Mouse (Mus musculus) small intestine, adult 2 months (tissue): ENCODE measurements at regions not wholly inside any gene's neighbourhood (a gene's known extent, or its start where the extent isn't known, plus 50 kb on each side); places are given as distances from the start of the nearest gene placed in this dataset.

Experiments used
- H3K27ac ChIP-seq: fragments of 200-500 bp; 2 replicates; pipeline ENCODE4 v1.5.1; 2012; ENCODE audit warnings: low read depth, low read length, control low read depth, inconsistent platforms; ENCODE audit not compliant: insufficient read depth
- H3K27me3 ChIP-seq: fragments of 200-500 bp; 2 replicates; pipeline ENCODE4 v1.6.1; 2012; ENCODE audit warnings: mild to moderate bottlenecking, moderate library complexity, low read length, inconsistent platforms; ENCODE audit not compliant: control insufficient read depth, insufficient read depth
- H3K36me3 ChIP-seq: fragments of 200-500 bp; 2 replicates; pipeline ENCODE4 v1.6.1; 2012; ENCODE audit warnings: mild to moderate bottlenecking, low read length, control low read depth, inconsistent platforms; ENCODE audit not compliant: control insufficient read depth, insufficient read depth
- H3K4me1 ChIP-seq: fragments of 200-500 bp; 2 replicates; pipeline ENCODE4 v1.6.1; 2012; ENCODE audit warnings: low read length, inconsistent platforms, mixed read lengths; ENCODE audit not compliant: control insufficient read depth, insufficient read depth, insufficient read length
- H3K4me3 ChIP-seq: fragments of 200-500 bp; 2 replicates; pipeline ENCODE4 v1.5.1; 2012; ENCODE audit warnings: low read depth, mild to moderate bottlenecking, control low read depth, inconsistent platforms, low read length, moderate library complexity
- CTCF ChIP-seq: fragments of 200-500 bp; IDR thresholded peaks from 2 replicates; pipeline ENCODE4 v1.5.1; 2012; ENCODE audit warnings: low read depth, mild to moderate bottlenecking, control low read depth, inconsistent platforms, low read length, moderate library complexity, mixed read lengths; ENCODE audit not compliant: insufficient replicate concordance, insufficient read length; ENCODE audit errors: extremely low read depth
- POLR2A ChIP-seq: fragments of 200-500 bp; IDR thresholded peaks from 2 replicates; pipeline ENCODE4 v1.6.1; 2012; ENCODE audit warnings: low read depth, mild to moderate bottlenecking, control low read depth, inconsistent platforms, low read length, moderate library complexity
- WGBS: fragments of 180-500 bp; shearing (Covaris S2); methylation state at CpG from one replicate; pipeline ENCODE4 v1.1.7; 2018; 5-methylcytosine and 5-hydroxymethylcytosine counted together

- H3K27me3 ChIP-seq: no peaks in the 10 kb centered on the region
- 78% methylated on average over 2 of the region's 2 CpGs for WGBS
- H3K36me3 ChIP-seq: no peaks in the 10 kb centered on the region
- H3K4me1 ChIP-seq: no peaks in the 10 kb centered on the region
- H3K4me3 ChIP-seq: no peak overlapping the region
- TF ChIP-seq POLR2A (no peak), CTCF (no peak)
- H3K27ac ChIP-seq: no peak overlapping the region
Observed at GRCm38 (mm10) chr13:39566491-39566890, 605.8 kb upstream of the Slc35b3 start.

DNA sequence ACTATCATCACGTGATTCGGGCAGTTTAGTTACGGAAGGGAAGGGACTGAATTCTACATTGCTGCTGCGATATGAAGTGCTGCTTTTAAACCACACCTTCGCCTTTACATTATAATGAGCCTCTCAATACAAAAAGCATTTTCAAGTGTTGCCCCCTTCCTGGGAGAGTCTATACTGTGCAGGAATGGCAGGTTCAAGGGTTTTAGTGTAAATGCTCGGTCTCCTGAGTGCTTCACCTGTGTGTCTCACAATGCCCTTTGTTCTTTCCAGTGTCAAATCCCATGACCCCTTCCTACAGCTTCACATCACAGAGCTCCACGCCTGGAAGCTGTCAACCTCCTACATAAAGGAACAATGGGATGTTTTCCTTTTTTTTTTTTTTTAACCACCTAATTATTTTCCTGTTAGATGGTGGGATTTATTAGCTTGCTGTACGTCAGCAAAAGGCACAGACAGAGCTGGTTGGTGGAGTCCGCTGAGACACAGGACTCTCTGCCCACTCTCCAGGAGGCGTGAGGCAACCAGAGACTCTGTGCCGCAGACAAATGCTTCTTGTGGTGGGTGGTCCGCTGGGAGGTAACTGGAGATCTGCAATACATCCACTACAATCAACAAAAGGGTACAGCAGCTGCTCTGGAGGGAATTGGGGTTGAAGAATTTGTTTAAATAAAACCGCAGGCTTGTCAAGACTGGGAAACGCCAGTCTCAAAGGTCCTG is 577.2 kb upstream of the Slc35b3 start:
- 66% methylated on average over 14 of the region's 14 CpGs for WGBS
- no peaks in the 10 kb centered on the region for H3K4me1 ChIP-seq
- H3K36me3 ChIP-seq: no peaks in the 10 kb centered on the region
- no peak overlapping the region for H3K4me3 ChIP-seq
- H3K27me3 ChIP-seq: no peaks in the 10 kb centered on the region
- TF ChIP-seq POLR2A (no peak), CTCF (no peak)
- H3K27ac ChIP-seq: no peak overlapping the region

DNA sequence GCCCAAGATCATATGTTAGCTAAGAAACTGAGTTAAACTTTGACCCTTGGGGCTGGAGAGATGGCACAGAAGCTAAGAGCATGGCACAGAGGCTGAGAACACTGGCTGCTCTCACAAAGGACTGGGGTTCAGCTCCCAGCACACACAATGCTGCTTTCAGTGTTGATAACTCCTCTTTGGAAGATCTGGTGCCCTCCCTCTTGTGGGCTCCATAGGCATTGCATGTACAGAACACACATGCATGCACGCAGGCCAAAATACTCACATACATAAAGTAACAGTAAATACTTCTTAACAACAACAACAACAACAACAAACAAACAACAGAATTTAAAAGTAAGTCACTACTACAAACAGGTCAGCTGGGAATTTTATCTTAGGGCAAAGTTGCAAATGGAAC is 565.8 kb upstream of the Slc35b3 start:
- no peak overlapping the region for H3K27ac ChIP-seq
- H3K4me3 ChIP-seq: no peak overlapping the region
- no peaks in the 10 kb centered on the region for H3K27me3 ChIP-seq
- 78% methylated on average over 1 of the region's 1 CpGs for WGBS
- no peaks in the 10 kb centered on the region for H3K4me1 ChIP-seq
- no peaks in the 10 kb centered on the region for H3K36me3 ChIP-seq
- TF ChIP-seq POLR2A (no peak), CTCF (no peak)

- 77% methylated on average over 9 of the region's 9 CpGs for WGBS
- TF ChIP-seq POLR2A (no peak), CTCF (no peak)
- H3K27ac ChIP-seq: no peak overlapping the region
- no peaks in the 10 kb centered on the region for H3K36me3 ChIP-seq
- no peak overlapping the region for H3K4me3 ChIP-seq
- H3K27me3 ChIP-seq: no peaks in the 10 kb centered on the region
- no peaks in the 10 kb centered on the region for H3K4me1 ChIP-seq
Observed at GRCm38 (mm10) chr13:39523856-39524301, 563.2 kb upstream of the Slc35b3 start.

- Histone ChIP-seq H3K27ac (no peak overlapping the region), H3K4me3 (no peak overlapping the region), H3K27me3 (no peaks in the 10 kb centered on the region), H3K4me1 (no peaks in the 10 kb centered on the region), H3K36me3 (no peaks in the 10 kb centered on the region)
- 66% methylated on average over 5 of the region's 5 CpGs for WGBS
- no peak for TF ChIP-seq POLR2A
Observed at GRCm38 (mm10) chr13:39523246-39523850, 562.7 kb upstream of the Slc35b3 start.

DNA sequence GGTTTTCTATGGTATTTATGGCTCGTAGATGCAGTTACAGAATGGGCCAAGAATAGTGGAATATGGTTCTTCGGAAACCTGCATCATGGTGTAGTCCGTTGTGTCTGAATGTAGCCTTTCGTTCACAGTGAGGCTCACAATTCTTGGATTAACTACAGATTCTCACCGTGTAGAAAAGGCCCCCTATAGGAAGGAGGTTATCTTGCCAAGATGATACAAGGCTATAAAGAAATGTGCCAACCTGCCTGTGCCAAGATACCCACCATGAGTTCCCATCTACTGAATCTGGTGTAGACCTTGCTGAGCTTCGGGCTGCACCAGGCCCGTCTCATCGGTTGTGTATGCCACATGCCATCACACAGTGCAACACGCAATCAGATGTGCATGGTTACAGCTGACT is 560.2 kb upstream of the Slc35b3 start:
- no peak overlapping the region for H3K27ac ChIP-seq
- 91% methylated on average over 9 of the region's 9 CpGs for WGBS

DNA sequence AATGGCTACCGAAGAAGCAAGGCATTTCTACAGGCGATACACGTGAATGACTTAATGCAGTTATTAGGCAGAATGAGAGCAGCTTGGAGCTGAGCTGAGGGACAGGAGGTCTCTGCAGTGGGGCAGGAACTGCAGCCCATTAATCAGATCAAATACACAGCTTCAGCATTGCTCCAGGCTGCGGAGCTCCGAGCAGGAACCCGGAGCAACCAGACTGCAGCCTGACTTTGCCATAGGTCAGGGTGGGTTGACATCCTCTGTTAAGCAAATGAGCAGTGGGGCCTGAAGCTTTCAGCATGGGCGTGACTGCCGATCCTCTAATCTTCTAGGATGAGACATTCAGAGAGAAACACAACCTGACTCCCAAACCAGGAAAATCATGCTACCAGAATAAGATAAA is 555.4 kb upstream of the Slc35b3 start:
- 74% methylated on average over 8 of the region's 8 CpGs for whole genome bisulfite sequencing
- no peak overlapping the region for H3K27ac ChIP-seq
- no peak overlapping the region for H3K4me3 ChIP-seq
- no peak for TF ChIP-seq CTCF
- no peak for TF ChIP-seq POLR2A
- H3K27me3 ChIP-seq: no peaks in the 10 kb centered on the region
- no peaks in the 10 kb centered on the region for H3K4me1 ChIP-seq
- H3K36me3 ChIP-seq: no peaks in the 10 kb centered on the region

More for the DNA sequence above, 560.2 kb upstream of the Slc35b3 start:
- no peak overlapping the region for H3K4me3 ChIP-seq
- no peaks in the 10 kb centered on the region for H3K36me3 ChIP-seq
- H3K27me3 ChIP-seq: no peaks in the 10 kb centered on the region
- H3K4me1 ChIP-seq: no peaks in the 10 kb centered on the region
- TF ChIP-seq POLR2A (no peak), CTCF (no peak)
